Mouse (Mus musculus) small intestine, adult 2 months (tissue): Measurements from ENCODE around the gene Pigt. TPM values are rescaled to one million over a fixed set of nuclear protein-coding genes. Genes with fewer than 3 reads are reported as not detected.

Experiments
- H3K27ac ChIP-seq: fragments of 200-500 bp; 2 replicates; pipeline ENCODE4 v1.5.1; 2012; ENCODE audit warnings: low read depth, low read length, control low read depth, inconsistent platforms; ENCODE audit not compliant: insufficient read depth
- H3K27me3 ChIP-seq: fragments of 200-500 bp; 2 replicates; pipeline ENCODE4 v1.6.1; 2012; ENCODE audit warnings: mild to moderate bottlenecking, moderate library complexity, low read length, inconsistent platforms; ENCODE audit not compliant: control insufficient read depth, insufficient read depth
- H3K36me3 ChIP-seq: fragments of 200-500 bp; 2 replicates; pipeline ENCODE4 v1.6.1; 2012; ENCODE audit warnings: mild to moderate bottlenecking, low read length, control low read depth, inconsistent platforms; ENCODE audit not compliant: control insufficient read depth, insufficient read depth
- H3K4me1 ChIP-seq: fragments of 200-500 bp; 2 replicates; pipeline ENCODE4 v1.6.1; 2012; ENCODE audit warnings: low read length, inconsistent platforms, mixed read lengths; ENCODE audit not compliant: control insufficient read depth, insufficient read depth, insufficient read length
- H3K4me3 ChIP-seq: fragments of 200-500 bp; 2 replicates; pipeline ENCODE4 v1.5.1; 2012; ENCODE audit warnings: low read depth, mild to moderate bottlenecking, control low read depth, inconsistent platforms, low read length, moderate library complexity
- CTCF ChIP-seq: fragments of 200-500 bp; IDR thresholded peaks from 2 replicates; pipeline ENCODE4 v1.5.1; 2012; ENCODE audit warnings: low read depth, mild to moderate bottlenecking, control low read depth, inconsistent platforms, low read length, moderate library complexity, mixed read lengths; ENCODE audit not compliant: insufficient replicate concordance, insufficient read length; ENCODE audit errors: extremely low read depth
- POLR2A ChIP-seq: fragments of 200-500 bp; IDR thresholded peaks from 2 replicates; pipeline ENCODE4 v1.6.1; 2012; ENCODE audit warnings: low read depth, mild to moderate bottlenecking, control low read depth, inconsistent platforms, low read length, moderate library complexity
- WGBS: fragments of 180-500 bp; shearing (Covaris S2); methylation state at CpG from one replicate; pipeline ENCODE4 v1.1.7; 2018; 5-methylcytosine and 5-hydroxymethylcytosine counted together
- polyA plus RNA-seq: library from polyadenylated mRNA; depleted of rRNA; stranded (reverse); fragments of >200 nt; gene quantifications from 2 replicates; pipeline ENCODE4 v1.2.3, GENCODE M21; 2012

Pigt gene
- polyA plus RNA-seq, 1 experiment, result 171 TPM

GRCm38 (mm10) chr2:164460745-164461551, 36.4 kb upstream of the Pigt start, which contains the start of gene Gm20458:
Gene Gm20458, plus strand, starts transcription at chr2:164460967.
- WGBS, result under 1% methylated on average over 78 of the region's 79 CpGs
- H3K36me3 ChIP-seq, result peaks cover 21% of the 10 kb centered on the region
- peak; percentile 63; the same call in 1 of the 2 replicates for TF ChIP-seq CTCF
- TF ChIP-seq POLR2A, result peak; percentile 46; the same call in 1 of the 2 replicates

GRCm38 (mm10) chr2:164465161-164465560, 32.2 kb upstream of the Pigt start:
- peaks cover 23% of the 10 kb centered on the region for H3K36me3 ChIP-seq
- H3K4me1 ChIP-seq, result peaks cover 6% of the 10 kb centered on the region; the same call in 1 of the 2 replicates
- TF ChIP-seq POLR2A (no peak), CTCF (no peak)
- H3K27ac ChIP-seq, result no peak overlapping the region
- H3K27me3 ChIP-seq, result no peaks in the 10 kb centered on the region
- H3K4me3 ChIP-seq, result no peak overlapping the region

More at GRCm38 (mm10) chr2:164460745-164461551, 36.4 kb upstream of the Pigt start, which contains the start of gene Gm20458:
- no peaks in the 10 kb centered on the region for H3K27me3 ChIP-seq
- H3K4me3 ChIP-seq, result peak within 1 kb of the TSS; percentile 70
- H3K27ac ChIP-seq, result peak within 1 kb of the TSS; percentile 61
- H3K4me1 ChIP-seq, result peaks cover 18% of the 10 kb centered on the region; the same call in 1 of the 2 replicates

GRCm38 (mm10) chr2:164466787-164467186, 30.5 kb upstream of the Pigt start:
- no peak for TF ChIP-seq POLR2A
- TF ChIP-seq CTCF, result no peak

GRCm38 (mm10) chr2:164470254-164470653, 27.1 kb upstream of the Pigt start:
- no peaks in the 10 kb centered on the region for H3K27me3 ChIP-seq
- TF ChIP-seq POLR2A (no peak), CTCF (peak; percentile 77; the same call in 1 of the 2 replicates)
- peaks cover 11% of the 10 kb centered on the region for H3K4me1 ChIP-seq
- peaks cover 8% of the 10 kb centered on the region for H3K36me3 ChIP-seq
- no peak overlapping the region for H3K4me3 ChIP-seq
- WGBS, result 25% methylated on average over 10 of the region's 10 CpGs
- no peak overlapping the region for H3K27ac ChIP-seq

More at GRCm38 (mm10) chr2:164466787-164467186, 30.5 kb upstream of the Pigt start:
- H3K27ac ChIP-seq, result no peak overlapping the region
- H3K4me3 ChIP-seq, result no peak overlapping the region
- H3K27me3 ChIP-seq, result no peaks in the 10 kb centered on the region
- 73% methylated on average over 5 of the region's 5 CpGs for WGBS
- H3K4me1 ChIP-seq, result peaks cover 9% of the 10 kb centered on the region; the same call in 1 of the 2 replicates
- peaks cover 23% of the 10 kb centered on the region for H3K36me3 ChIP-seq

GRCm38 (mm10) chr2:164473624-164474023, 23.7 kb upstream of the Pigt start, which contains the start of gene Trp53tg5:
Gene Trp53tg5, minus strand, starts transcription at chr2:164473724.
- H3K27me3 ChIP-seq, result no peaks in the 10 kb centered on the region
- peaks cover 4% of the 10 kb centered on the region; the same call in 1 of the 2 replicates for H3K36me3 ChIP-seq
- 90% methylated on average over 6 of the region's 6 CpGs for WGBS
- no peak within 1 kb of the TSS for H3K27ac ChIP-seq
- H3K4me3 ChIP-seq, result no peak within 1 kb of the TSS
- H3K4me1 ChIP-seq, result peaks cover 11% of the 10 kb centered on the region
- no peak for TF ChIP-seq CTCF
- no peak for TF ChIP-seq POLR2A

GRCm38 (mm10) chr2:164485681-164486257, 11.6 kb upstream of the Pigt start, which contains the start of gene Dbndd2:
Gene Dbndd2, plus strand, starts transcription at chr2:164486106.
- no peak for TF ChIP-seq CTCF
- H3K36me3 ChIP-seq, result peaks cover 11% of the 10 kb centered on the region
- no peaks in the 10 kb centered on the region for H3K27me3 ChIP-seq
- WGBS, result 5% methylated on average over 26 of the region's 26 CpGs
- H3K4me3 ChIP-seq, result peak within 1 kb of the TSS; percentile 82
- H3K27ac ChIP-seq, result peak within 1 kb of the TSS; percentile 26
- peaks cover 18% of the 10 kb centered on the region for H3K4me1 ChIP-seq
